Mouse (Mus musculus) spleen, postnatal 10 days (tissue): ENCODE data around the gene Nek4.

Source experiments
- DNase-seq, 2 experiments: peaks; one replicate each; pipeline ENCODE4 v3.0.0; 2021 to 2022; ENCODE audit warnings: low spot score in 2 of 2

Gene Nek4

GRCm38 (mm10) chr14:30951154-30951825 lies at the start of gene Nek4:
TSS of gene Nek4 (plus strand) at chr14:30951377.
- DNase-seq, result peak; percentile 91 to 96

- DNase-seq, result no peak
Observed at GRCm38 (mm10) chr14:30902628-30903027, 48.5 kb upstream of the Nek4 start.

GRCm38 (mm10) chr14:30903036-30903435 lies 48.1 kb upstream of the Nek4 start:
- no peak for DNase-seq

GRCm38 (mm10) chr14:30904307-30904706 lies 46.9 kb upstream of the Nek4 start:
- DNase-seq, result no peak

- no peak for DNase-seq
Observed at GRCm38 (mm10) chr14:30906001-30906400, 45.2 kb upstream of the Nek4 start.

GRCm38 (mm10) chr14:30907814-30908265 lies 43.3 kb upstream of the Nek4 start:
- peak in 1 of 2 experiments; percentile 42 for DNase-seq

- DNase-seq, result no peak
Observed at GRCm38 (mm10) chr14:30911141-30911540, 40.0 kb upstream of the Nek4 start.

- no peak for DNase-seq
Observed at GRCm38 (mm10) chr14:30912641-30913040, 38.5 kb upstream of the Nek4 start.

- DNase-seq, result no peak
Observed at GRCm38 (mm10) chr14:30913404-30913803, 37.8 kb upstream of the Nek4 start.

GRCm38 (mm10) chr14:30916516-30916915 lies 34.7 kb upstream of the Nek4 start:
- DNase-seq, result no peak

- DNase-seq, result no peak
Observed at GRCm38 (mm10) chr14:30922053-30922670, 29.0 kb upstream of the Nek4 start.

GRCm38 (mm10) chr14:30923375-30924105 lies 27.6 kb upstream of the Nek4 start, which contains the start of gene Itih3:
TSS of gene Itih3 (minus strand) at chr14:30923760.
- DNase-seq, result no peak

- DNase-seq, result no peak
Observed at GRCm38 (mm10) chr14:30925492-30925891, 25.7 kb upstream of the Nek4 start.

- no peak for DNase-seq
Observed at GRCm38 (mm10) chr14:30930386-30930785, 20.8 kb upstream of the Nek4 start.

- no peak for DNase-seq
Observed at GRCm38 (mm10) chr14:30933351-30933750, 17.8 kb upstream of the Nek4 start.

GRCm38 (mm10) chr14:30942254-30942653 lies 8.9 kb upstream of the Nek4 start:
- no peak for DNase-seq

GRCm38 (mm10) chr14:30943038-30943437 lies 8.1 kb upstream of the Nek4 start, which contains the start of gene Itih1:
TSS of gene Itih1 (minus strand) at chr14:30943289.
- no peak for DNase-seq

- peak; percentile 53 to 78 for DNase-seq
Observed at GRCm38 (mm10) chr14:30943860-30944674, 7.1 kb upstream of the Nek4 start.

GRCm38 (mm10) chr14:30944745-30945144 lies 6.4 kb upstream of the Nek4 start:
- DNase-seq, result no peak

- no peak for DNase-seq
Observed at GRCm38 (mm10) chr14:30949986-30950385, 1.2 kb upstream of the Nek4 start.

- DNase-seq, result peak; percentile 12 to 17
Observed at GRCm38 (mm10) chr14:30958517-30958916, 7.3 kb downstream of the Nek4 start.

GRCm38 (mm10) chr14:30959031-30959430 lies 7.9 kb downstream of the Nek4 start:
- DNase-seq, result peak in 1 of 2 experiments; percentile 25
